Mouse (Mus musculus) splenic B cell, adult 2 months (primary cell): ENCODE data around the gene Pip5kl1.

Experiments used
- DNase-seq: peaks from one replicate; pipeline ENCODE4 v3.0.0-alpha.2; 2011; ENCODE audit warnings: low read depth, low spot score
- H3K27me3 ChIP-seq: 2 replicates; pipeline ENCODE4 v1.6.1; 2012; ENCODE audit warnings: mild to moderate bottlenecking, low read length, moderate library complexity, mixed read lengths; ENCODE audit not compliant: control insufficient read depth, poor library complexity, insufficient read depth, severe bottlenecking
- H3K36me3 ChIP-seq: 2 replicates; pipeline ENCODE4 v1.6.1; 2012; ENCODE audit warnings: mild to moderate bottlenecking, low read length, moderate library complexity, mixed read lengths; ENCODE audit not compliant: control insufficient read depth, poor library complexity, insufficient read depth, severe bottlenecking

Pip5kl1 gene

DNA sequence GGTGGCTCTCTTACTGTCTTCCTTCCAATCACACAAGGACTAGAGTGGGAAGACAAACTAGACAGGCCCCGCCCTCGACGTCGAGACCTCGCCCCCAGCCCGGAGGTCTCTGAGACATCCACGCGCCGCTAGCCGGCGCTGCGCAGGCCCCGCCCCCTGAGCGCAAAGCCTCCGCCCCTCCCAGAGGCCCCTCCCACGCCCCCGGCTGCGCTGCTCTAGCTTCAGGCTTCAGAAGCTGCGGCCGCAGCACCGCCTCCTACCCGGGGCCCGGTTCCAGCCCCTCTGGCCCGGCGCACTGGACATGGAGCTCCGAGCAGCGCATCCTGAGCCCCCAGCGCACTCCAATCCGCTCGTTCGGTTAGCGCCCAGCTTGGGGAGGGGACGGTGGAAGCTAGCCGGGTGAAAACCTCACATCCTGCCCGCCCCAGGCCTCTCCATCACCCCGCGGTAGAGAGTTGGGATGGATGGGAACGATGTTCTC, 12.3 kb downstream of the Pip5kl1 start, which contains the start of gene St6galnac4:
St6galnac4 (plus strand) TSS at position 225 of the 481 bp plus-strand sequence.
- no peaks in the 10 kb centered on the region for H3K27me3 ChIP-seq
- DNase-seq, result peak; percentile 96
- peaks cover 2% of the 10 kb centered on the region; the same call in 1 of the 2 replicates for H3K36me3 ChIP-seq

- peaks cover 5% of the 10 kb centered on the region; the same call in 1 of the 2 replicates for H3K36me3 ChIP-seq
- peak; percentile 86 for DNase-seq
- H3K27me3 ChIP-seq, result no peaks in the 10 kb centered on the region
Observed at GRCm38 (mm10) chr2:32587731-32588321, 13.2 kb downstream of the Pip5kl1 start.

DNA sequence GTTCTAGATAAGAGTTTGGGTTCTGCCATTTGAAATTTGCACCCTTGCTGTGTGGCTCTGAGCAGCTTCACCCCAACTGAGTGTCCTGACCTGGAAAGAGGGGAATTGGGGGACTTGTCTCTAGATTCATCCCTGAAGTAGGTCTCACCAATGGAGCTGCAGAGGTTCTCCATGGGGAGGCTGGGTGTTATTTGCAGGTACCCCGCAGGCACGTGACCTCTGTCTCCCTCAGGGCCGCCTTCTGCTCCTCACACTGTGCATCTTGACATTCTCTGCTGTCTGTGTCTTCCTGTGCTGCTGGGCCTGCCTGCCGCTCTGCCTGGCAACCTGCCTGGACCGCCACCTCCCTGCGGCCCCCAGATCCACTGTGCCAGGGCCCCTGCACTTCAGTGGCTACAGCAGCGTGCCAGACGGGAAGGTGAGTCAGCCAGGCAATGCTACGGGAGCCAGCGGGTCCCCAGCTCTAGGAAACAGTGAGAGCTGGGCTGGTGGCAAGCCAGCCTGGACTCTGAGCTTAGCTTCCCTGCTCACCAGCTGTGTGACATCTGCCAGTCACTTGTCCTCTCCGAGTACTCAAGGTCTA, 14.7 kb downstream of the Pip5kl1 start:
- no peak for DNase-seq
- H3K36me3 ChIP-seq, result peaks cover 8% of the 10 kb centered on the region; the same call in 1 of the 2 replicates
- no peaks in the 10 kb centered on the region for H3K27me3 ChIP-seq

GRCm38 (mm10) chr2:32590224-32590623, 15.6 kb downstream of the Pip5kl1 start:
- DNase-seq, result no peak
- peaks cover 10% of the 10 kb centered on the region; the same call in 1 of the 2 replicates for H3K36me3 ChIP-seq
- no peaks in the 10 kb centered on the region for H3K27me3 ChIP-seq

DNA sequence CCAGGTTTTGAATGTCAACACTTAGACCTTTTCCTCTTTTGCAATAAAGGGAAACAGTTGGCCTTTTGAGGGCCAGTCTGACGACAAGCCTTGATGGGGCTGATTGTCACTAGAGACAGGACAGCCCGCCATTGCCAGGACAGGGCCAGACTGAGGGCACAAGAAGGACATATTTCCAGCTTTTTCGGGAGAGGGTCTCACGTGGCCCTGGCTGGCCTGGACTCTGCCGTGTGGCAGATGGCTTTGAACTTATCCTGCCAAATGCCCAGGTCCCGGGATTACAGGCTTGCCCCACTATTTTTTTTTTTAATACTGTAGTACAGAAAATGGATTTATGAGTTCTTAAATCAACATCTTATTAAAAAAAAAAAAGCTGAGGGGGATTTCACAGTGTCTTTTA, 16.7 kb downstream of the Pip5kl1 start:
- Histone ChIP-seq H3K27me3 (no peaks in the 10 kb centered on the region), H3K36me3 (peaks cover 10% of the 10 kb centered on the region)
- no peak for DNase-seq

GRCm38 (mm10) chr2:32596725-32597124, 22.1 kb downstream of the Pip5kl1 start:
- Histone ChIP-seq H3K27me3 (no peaks in the 10 kb centered on the region), H3K36me3 (peaks cover 19% of the 10 kb centered on the region)
- DNase-seq, result no peak

DNA sequence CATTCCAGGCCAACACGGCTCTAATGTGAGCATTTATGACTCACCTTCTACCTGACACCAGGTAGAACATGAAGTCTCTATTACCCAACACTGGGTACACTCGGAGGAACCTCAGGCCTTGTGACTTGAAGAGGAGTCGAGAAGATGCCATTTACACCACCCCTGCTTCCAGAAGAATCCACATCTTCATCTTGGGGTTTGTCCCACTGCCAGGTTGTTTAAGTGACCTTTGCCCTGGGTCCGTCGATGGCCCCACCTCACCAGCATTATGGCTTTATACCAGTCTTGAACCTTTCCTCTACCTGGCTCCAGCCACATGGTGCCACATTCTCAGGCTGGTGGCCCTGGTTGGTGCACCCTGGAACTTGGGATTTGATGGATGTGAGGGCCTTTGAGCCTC, 22.7 kb downstream of the Pip5kl1 start:
- Histone ChIP-seq H3K27me3 (no peaks in the 10 kb centered on the region), H3K36me3 (peaks cover 17% of the 10 kb centered on the region)
- DNase-seq, result no peak

GRCm38 (mm10) chr2:32597699-32598098, 23.1 kb downstream of the Pip5kl1 start:
- peaks cover 16% of the 10 kb centered on the region for H3K36me3 ChIP-seq
- no peaks in the 10 kb centered on the region for H3K27me3 ChIP-seq
- DNase-seq, result no peak

- H3K27me3 ChIP-seq, result no peaks in the 10 kb centered on the region
- H3K36me3 ChIP-seq, result peaks cover 16% of the 10 kb centered on the region
- no peak for DNase-seq
Observed at GRCm38 (mm10) chr2:32598506-32598905, 23.9 kb downstream of the Pip5kl1 start.

DNA sequence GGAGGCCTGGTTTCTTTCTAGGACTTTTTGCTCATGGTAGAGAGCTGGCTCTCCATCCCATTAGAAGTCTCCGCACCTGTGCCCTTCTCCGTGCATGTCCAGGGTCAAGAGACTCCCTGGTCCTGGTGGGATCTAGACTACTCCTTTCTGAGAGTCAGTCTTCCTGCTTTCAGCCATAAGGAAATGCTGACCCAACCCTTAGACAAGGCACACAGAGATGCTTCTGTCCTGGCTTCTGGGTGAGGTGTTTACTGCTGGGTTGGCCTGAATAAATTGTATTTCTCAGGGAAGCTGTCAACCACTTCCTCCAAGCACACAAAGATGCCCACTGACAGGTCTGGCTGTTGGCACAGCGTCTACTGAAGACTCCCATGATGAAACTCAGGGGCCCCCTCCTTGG, 24.8 kb downstream of the Pip5kl1 start, which contains the start of gene St6galnac6:
St6galnac6 (plus strand) TSS at position 301 of the 400 bp plus-strand sequence.
- peaks cover 11% of the 10 kb centered on the region for H3K36me3 ChIP-seq
- no peak for DNase-seq
- no peaks in the 10 kb centered on the region for H3K27me3 ChIP-seq

DNA sequence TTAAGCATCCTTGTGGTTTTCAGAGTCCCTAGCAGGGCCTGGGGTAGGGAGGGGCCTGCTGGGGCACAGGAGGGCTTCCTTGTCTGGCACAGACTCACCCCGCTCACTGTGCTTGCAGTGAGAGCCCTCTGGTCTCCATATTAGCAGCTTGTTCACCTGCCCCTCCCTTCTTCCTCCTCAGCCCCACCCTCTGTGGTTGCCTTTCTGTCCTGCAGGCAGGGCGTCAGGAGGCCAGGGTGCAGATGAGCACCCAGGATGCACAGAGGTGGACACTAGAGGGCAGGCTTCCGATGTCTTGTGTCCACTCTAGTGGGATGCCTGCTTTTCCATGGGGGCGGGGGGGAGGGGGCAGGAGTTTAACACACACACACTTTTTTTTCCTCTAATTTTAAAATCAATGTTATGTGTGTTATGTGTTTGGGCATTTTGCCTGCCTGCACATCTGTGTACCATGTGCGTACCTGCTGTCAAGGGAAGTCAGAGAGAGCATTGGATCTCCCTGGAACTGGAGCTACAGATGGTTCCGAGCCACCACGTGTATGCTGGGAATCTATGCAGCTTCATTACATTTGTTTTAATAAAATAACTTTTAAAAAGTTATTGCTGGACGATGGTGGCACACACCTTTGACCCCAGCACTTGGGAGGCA, 26.9 kb downstream of the Pip5kl1 start:
- H3K36me3 ChIP-seq, result peaks cover 11% of the 10 kb centered on the region
- H3K27me3 ChIP-seq, result no peaks in the 10 kb centered on the region
- peak; percentile 66 for DNase-seq

DNA sequence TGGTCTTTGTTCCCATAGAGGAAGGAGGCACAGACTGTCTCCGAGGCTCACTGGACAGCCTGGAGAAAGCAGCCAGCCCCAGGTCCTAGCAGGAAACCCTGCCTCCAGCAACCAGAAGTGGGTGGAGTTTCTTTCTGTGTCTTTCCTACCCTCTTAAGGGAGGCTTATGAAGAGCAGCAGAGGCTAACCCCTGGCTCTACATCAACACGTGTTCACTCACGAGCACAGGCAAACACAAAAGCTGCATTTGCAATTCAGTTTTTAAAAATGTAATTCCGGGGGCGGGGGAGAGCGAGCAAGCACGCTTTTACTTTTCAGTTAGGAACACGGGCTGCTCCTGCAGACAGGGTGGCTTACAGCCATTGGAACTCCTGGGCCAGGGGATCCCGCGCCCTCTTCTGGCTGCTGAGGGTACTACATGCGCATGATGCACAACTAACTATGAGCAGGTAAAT, 28.0 kb downstream of the Pip5kl1 start:
- Histone ChIP-seq H3K36me3 (peaks cover 4% of the 10 kb centered on the region), H3K27me3 (no peaks in the 10 kb centered on the region)
- peak; percentile 87 for DNase-seq

DNA sequence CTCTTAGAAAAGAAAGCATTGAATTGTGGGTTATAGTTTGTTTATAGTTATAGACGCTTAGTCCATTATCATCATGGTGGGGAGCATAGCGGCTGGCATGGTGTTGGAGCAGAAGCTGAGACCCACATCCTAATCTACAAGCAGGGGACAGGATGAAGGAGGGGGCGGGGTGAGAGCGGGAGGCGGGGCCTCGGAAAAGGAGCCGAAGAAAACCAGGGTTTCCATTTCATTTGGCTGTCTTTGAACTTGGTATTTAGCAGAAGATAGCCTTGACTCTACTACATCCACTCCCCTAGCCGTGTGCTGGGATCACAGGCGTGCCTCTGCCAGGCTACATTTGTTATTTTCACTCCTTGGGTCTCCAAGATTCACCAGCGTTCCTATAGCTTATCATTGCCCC, 30.0 kb downstream of the Pip5kl1 start:
- DNase-seq, result no peak
- Histone ChIP-seq H3K27me3 (no peaks in the 10 kb centered on the region), H3K36me3 (no peaks in the 10 kb centered on the region)

GRCm38 (mm10) chr2:32606161-32607142, 31.9 kb downstream of the Pip5kl1 start:
- H3K36me3 ChIP-seq, result no peaks in the 10 kb centered on the region
- peak; percentile 77 for DNase-seq
- no peaks in the 10 kb centered on the region for H3K27me3 ChIP-seq
